Mouse (Mus musculus): ENCODE results near the gene Fgf9.

- TF ChIP-seq CTCF (IDR thresholded peaks at IDR 0.05; ENCODE audit: control insufficient read depth, insufficient read depth, insufficient read length) (no peak), MYOD1 (IDR thresholded peaks at IDR 0.05; ENCODE audit: control insufficient read depth, insufficient read length, low read depth) (no peak), USF1 (IDR thresholded peaks at IDR 0.05; ENCODE audit: low read depth) (no peak), CEBPB (IDR thresholded peaks at IDR 0.05; ENCODE audit: low read depth) (no peak), MYOG (IDR thresholded peaks at IDR 0.05; ENCODE audit: control insufficient read depth, extremely low read depth, insufficient read length) (no peak), MAX (IDR thresholded peaks at IDR 0.05) (no peak), FOSL1 (IDR thresholded peaks at IDR 0.05; ENCODE audit: insufficient read depth, low read length, poor library complexity, severe bottlenecking) (no peak)
These were observed 2.6 kb downstream of the Fgf9 start for GRCm38 (mm10) chr14:58072771-58073501.

All from C2C12 (cell line).